Mouse (Mus musculus) MEL (cell line): ENCODE data around the gene Lingo1. TPM values are rescaled to one million over a fixed set of nuclear protein-coding genes. Genes with fewer than 3 reads are reported as not detected.

Source experiments
- DNase-seq: peaks from one replicate; pipeline ENCODE4 v3.0.0; 2011; ENCODE audit warnings: low read depth, low spot score
- H3K27ac ChIP-seq: 2 replicates; pipeline ENCODE4 v1.5.1; 2012; ENCODE audit warnings: low read depth, mild to moderate bottlenecking, control low read depth, low read length, moderate library complexity; ENCODE audit not compliant: control insufficient read depth
- H3K27me3 ChIP-seq, 2 experiments: fragments of 150-350 bp in 1 of 2; sonication (generic) in 1 of 2; 2 replicates each; pipeline ENCODE4 v1.6.1; 2012; ENCODE audit warnings: low read length in 2 of 2, mild to moderate bottlenecking in 2 of 2, improper control_type of control experiment in 1 of 2, moderate library complexity in 1 of 2; ENCODE audit not compliant: insufficient read depth in 2 of 2, control insufficient read depth in 1 of 2
- H3K36me3 ChIP-seq, 2 experiments: 2 replicates each; pipeline ENCODE4 v1.6.1; 2012 to 2014; ENCODE audit warnings: low read length in 2 of 2, improper control_type of control experiment in 1 of 2, inconsistent platforms in 1 of 2, mild to moderate bottlenecking in 1 of 2; ENCODE audit not compliant: insufficient read depth in 2 of 2, control insufficient read depth in 1 of 2
- H3K4me1 ChIP-seq, 2 experiments: fragments of 150-350 bp in 1 of 2; sonication (generic) in 1 of 2; 2 replicates each; pipeline ENCODE4 v1.6.1; 2012; ENCODE audit warnings: low read length in 2 of 2, improper control_type of control experiment in 1 of 2, mild to moderate bottlenecking in 1 of 2; ENCODE audit not compliant: insufficient read depth in 2 of 2, control insufficient read depth in 1 of 2
- H3K4me3 ChIP-seq, 2 experiments: fragments of 150-350 bp in 1 of 2; sonication (generic) in 1 of 2; 2 replicates each; pipeline ENCODE4 v1.5.1; 2012; ENCODE audit warnings: low read depth in 2 of 2, low read length in 2 of 2, mild to moderate bottlenecking in 2 of 2, moderate library complexity in 2 of 2, control low read depth in 1 of 2, improper control_type of control experiment in 1 of 2; ENCODE audit not compliant: control insufficient read depth in 1 of 2, insufficient read depth in 1 of 2
- H3K79me2 ChIP-seq: 2 replicates; pipeline ENCODE4 v1.6.1; 2012; ENCODE audit warnings: mild to moderate bottlenecking, low read length, moderate library complexity; ENCODE audit not compliant: control insufficient read depth, poor library complexity, insufficient read depth
- H3K9ac ChIP-seq: 2 replicates; pipeline ENCODE4 v1.6.1; 2012; ENCODE audit warnings: low read depth, mild to moderate bottlenecking, control low read depth, low read length, moderate library complexity; ENCODE audit not compliant: control insufficient read depth, poor library complexity, severe bottlenecking
- H3K9me3 ChIP-seq: fragments of 150-350 bp; sonication (generic); replicated peaks from 2 replicates; pipeline ENCODE4 v1.6.1; 2012; ENCODE audit warnings: mild to moderate bottlenecking, low read length, improper control_type of control experiment, moderate library complexity; ENCODE audit not compliant: insufficient read depth
- BHLHE40 ChIP-seq: IDR thresholded peaks from 2 replicates; pipeline ENCODE4 v1.6.1; 2012; ENCODE audit warnings: low read depth, mild to moderate bottlenecking, inconsistent platforms, low read length, improper control_type of control experiment, borderline replicate concordance
- E2F4 ChIP-seq: IDR thresholded peaks from 2 replicates; pipeline ENCODE4 v1.6.1; 2011; ENCODE audit warnings: low read depth, low read length, improper control_type of control experiment, borderline replicate concordance
- ELF1 ChIP-seq: IDR thresholded peaks from 2 replicates; pipeline ENCODE4 v1.6.1; 2014; ENCODE audit warnings: low read depth, mild to moderate bottlenecking, inconsistent platforms, low read length, improper control_type of control experiment, moderate library complexity
- EP300 ChIP-seq, 2 experiments: IDR thresholded peaks; 2 replicates each; pipeline ENCODE4 v1.6.1; 2011; ENCODE audit warnings: improper control_type of control experiment in 2 of 2, low read length in 2 of 2, low read depth in 1 of 2, mild to moderate bottlenecking in 1 of 2
- GATA1 ChIP-seq: IDR thresholded peaks from 2 replicates; pipeline ENCODE4 v1.6.1; 2011; ENCODE audit warnings: low read depth, low read length, improper control_type of control experiment
- MAFK ChIP-seq: IDR thresholded peaks from 2 replicates; pipeline ENCODE4 v1.6.1; 2011; ENCODE audit warnings: low read depth, mild to moderate bottlenecking, low read length, improper control_type of control experiment, borderline replicate concordance
- MAX ChIP-seq: IDR thresholded peaks from 2 replicates; pipeline ENCODE4 v1.6.1; 2011; ENCODE audit warnings: low read length, improper control_type of control experiment
- MEF2A ChIP-seq: IDR thresholded peaks from 2 replicates; pipeline ENCODE4 v1.6.1; 2014; ENCODE audit warnings: low read depth, mild to moderate bottlenecking, inconsistent platforms, low read length, improper control_type of control experiment; ENCODE audit not compliant: poor library complexity, insufficient replicate concordance, severe bottlenecking; ENCODE audit errors: extremely low read depth
- MYB ChIP-seq: IDR thresholded peaks from 2 replicates; pipeline ENCODE4 v1.6.1; 2011; ENCODE audit warnings: mild to moderate bottlenecking, low read depth, low read length, improper control_type of control experiment
- NELFE ChIP-seq: IDR thresholded peaks from 2 replicates; pipeline ENCODE4 v1.6.1; 2011; ENCODE audit warnings: low read depth, low read length, improper control_type of control experiment
- RCOR1 ChIP-seq: IDR thresholded peaks from 2 replicates; pipeline ENCODE4 v1.6.1; 2012; ENCODE audit warnings: low read depth, mild to moderate bottlenecking, inconsistent platforms, low read length, improper control_type of control experiment
- SIN3A ChIP-seq: IDR thresholded peaks from 2 replicates; pipeline ENCODE4 v1.6.1; 2012; ENCODE audit warnings: low read length, improper control_type of control experiment, inconsistent platforms
- TCF12 ChIP-seq: IDR thresholded peaks from 2 replicates; pipeline ENCODE4 v1.6.1; 2014; ENCODE audit warnings: low read depth, mild to moderate bottlenecking, inconsistent platforms, low read length, improper control_type of control experiment, moderate library complexity
- UBTF ChIP-seq: IDR thresholded peaks from 2 replicates; pipeline ENCODE4 v1.6.1; 2012; ENCODE audit warnings: low read depth, mild to moderate bottlenecking, inconsistent platforms, low read length, improper control_type of control experiment, moderate library complexity, borderline replicate concordance; ENCODE audit not compliant: insufficient read depth
- USF1 ChIP-seq: IDR thresholded peaks from 2 replicates; pipeline ENCODE4 v1.6.1; 2014; ENCODE audit warnings: low read depth, mild to moderate bottlenecking, inconsistent platforms, low read length, improper control_type of control experiment, moderate library complexity
- ZMIZ1 ChIP-seq: IDR thresholded peaks from 2 replicates; pipeline ENCODE4 v1.6.1; 2012; ENCODE audit warnings: low read depth, mild to moderate bottlenecking, inconsistent platforms, low read length, improper control_type of control experiment, moderate library complexity
- polyA plus RNA-seq, 2 experiments: library from polyadenylated mRNA; stranded (reverse) in 1 of 2; unstranded in 1 of 2; fragments of >175 nt in 1 of 2; fragments of >200 nt in 1 of 2; gene quantifications; 2 replicates each; pipeline versions ENCODE4 v1.2.1 to v1.2.4; 2012; ENCODE audit warnings: low replicate concordance in 2 of 2, low read depth in 1 of 2; ENCODE audit not compliant: insufficient read length in 2 of 2, insufficient read depth in 1 of 2, missing spikeins in 1 of 2
- total RNA-seq: library from RNA; depleted of rRNA; stranded (reverse); fragments of 300-350 nt; gene quantifications from 2 replicates; pipeline ENCODE4 v1.2.3, GENCODE M21; 2012

The Lingo1 gene
- total and polyA plus RNA-seq, 3 experiments, result not detected

DNA sequence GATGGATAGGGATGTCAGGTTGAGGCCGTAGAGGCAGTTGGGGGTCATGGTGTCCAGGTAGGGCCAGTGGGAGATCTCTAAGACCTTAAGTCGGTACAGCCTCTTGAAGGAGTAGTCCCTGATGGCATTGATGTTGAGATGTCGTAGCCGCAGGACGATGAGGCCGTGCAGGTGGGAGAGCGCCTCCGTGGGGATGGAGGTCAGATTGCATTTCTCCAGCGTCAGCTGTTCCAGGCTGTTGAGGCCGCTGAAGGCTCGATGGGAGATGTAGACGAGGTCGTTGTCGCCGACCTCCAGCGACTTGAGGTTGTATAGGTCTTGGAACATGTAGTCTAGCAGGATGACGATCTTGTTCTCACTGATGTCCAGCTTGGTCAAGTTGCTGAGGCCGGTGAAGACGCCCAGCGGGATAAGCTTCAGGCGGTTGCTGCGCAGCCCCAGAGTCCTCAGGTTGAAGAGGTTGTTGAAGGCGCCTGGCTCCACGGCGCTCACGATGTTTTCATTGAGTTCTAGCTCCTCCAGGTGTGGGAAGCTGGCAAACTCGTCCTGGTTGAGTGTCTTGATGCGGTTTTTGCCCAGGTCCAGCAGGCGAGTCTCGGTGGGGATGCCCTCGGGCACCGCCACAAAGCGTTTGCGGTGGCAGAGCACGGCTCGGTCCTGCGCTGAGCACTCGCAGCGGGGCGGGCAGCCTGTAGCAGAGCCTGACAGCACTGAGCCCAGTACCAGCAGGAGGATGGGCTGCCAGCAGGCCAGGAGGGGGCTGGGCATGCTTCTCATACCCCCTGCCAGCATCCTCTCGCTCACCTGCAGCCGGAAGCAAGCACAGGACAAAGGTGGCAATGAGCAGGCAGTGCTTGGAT lies 175.5 kb downstream of the Lingo1 start:
- TF ChIP-seq USF1 (no peak), ZMIZ1 (no peak), GATA1 (no peak), E2F4 (no peak), TCF12 (no peak), MYB (no peak), RCOR1 (no peak), NELFE (no peak), SIN3A (no peak)
- no peaks in the 10 kb centered on the region for H3K27me3 ChIP-seq
- DNase-seq, result no peak
- no peak overlapping the region for H3K4me3 ChIP-seq
- H3K4me1 ChIP-seq, result no peaks in the 10 kb centered on the region
- no peaks in the 10 kb centered on the region for H3K9me3 ChIP-seq
- no peak overlapping the region for H3K9ac ChIP-seq
- H3K36me3 ChIP-seq, result no peaks in the 10 kb centered on the region
- H3K79me2 ChIP-seq, result no peaks in the 10 kb centered on the region
- H3K27ac ChIP-seq, result no peak overlapping the region

DNA sequence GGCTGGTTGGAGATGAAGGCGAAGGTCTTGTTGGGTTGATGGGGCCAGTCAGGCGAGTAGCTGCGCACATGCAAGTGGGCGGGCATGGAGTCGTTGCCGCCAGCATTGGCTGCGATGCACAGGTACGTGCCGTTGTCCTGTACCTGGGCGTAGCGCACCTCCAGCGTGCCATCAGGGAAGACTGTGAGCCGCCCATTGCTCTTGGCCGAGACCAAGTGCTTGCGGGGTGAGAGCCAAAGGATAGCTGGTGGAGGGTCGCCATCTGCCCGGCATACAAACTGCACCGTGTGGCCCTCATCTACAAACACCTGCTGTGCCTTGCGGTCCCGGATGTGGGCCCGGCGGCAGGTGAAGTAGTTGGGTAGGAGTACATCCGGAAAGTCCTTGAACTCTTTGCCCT lies 176.6 kb downstream of the Lingo1 start:
- TF ChIP-seq ZMIZ1 (no peak), EP300 (IDR thresholded peaks at IDR 0.05; ENCODE audit: low read depth in 1 of 2, low read length in 2 of 2) (no peak), BHLHE40 (no peak), MAX (no peak), MEF2A (no peak), UBTF (no peak), MYB (no peak), ELF1 (no peak), MAFK (no peak)
- no peak for DNase-seq
- H3K27me3 ChIP-seq, result no peaks in the 10 kb centered on the region
- no peak overlapping the region for H3K4me3 ChIP-seq
- H3K4me1 ChIP-seq, result no peaks in the 10 kb centered on the region
- no peak overlapping the region for H3K27ac ChIP-seq
- H3K79me2 ChIP-seq, result no peaks in the 10 kb centered on the region
- no peak overlapping the region for H3K9ac ChIP-seq
- H3K9me3 ChIP-seq, result no peaks in the 10 kb centered on the region
- H3K36me3 ChIP-seq, result no peaks in the 10 kb centered on the region
